Mouse (Mus musculus): ENCODE measurements around the gene Chrdl2. TPM values are rescaled to one million over a fixed set of nuclear protein-coding genes. Genes with fewer than 3 reads are reported as not detected.
A peak's percentile ranks its signal among the peaks of the same experiment; 100 is the strongest.
"Not testable (repeated sequence)": the region's sequence is repeated elsewhere in the genome, so short reads cannot be mapped to it uniquely, and the experiment has no call there.

The Chrdl2 gene
- polyA plus RNA-seq, 1 experiment from 2014 or later: 0.11 TPM

- peaks cover 27% of the 10 kb centered on the region for H3K27me3 ChIP-seq (replicated peaks)
- H3K36me3 ChIP-seq: no peaks in the 10 kb centered on the region
- peaks cover 10% of the 10 kb centered on the region for H3K4me1 ChIP-seq (replicated peaks)
- no peak overlapping the region for H3K9ac ChIP-seq
- 81% methylated on average over 5 of the region's 5 CpGs for WGBS
- no peak overlapping the region for H3K4me2 ChIP-seq
- no peak overlapping the region for H3K27ac ChIP-seq (ENCODE audit: poor library complexity, severe bottlenecking)
- no peak for ATAC-seq (ENCODE audit: insufficient number of reproducible peaks, low FRiP score)
- no peak overlapping the region for H3K4me3 ChIP-seq
- H3K9me3 ChIP-seq (replicated peaks): peaks cover 4% of the 10 kb centered on the region; the same call in 1 of the 2 replicates
Measured at GRCm38 (mm10) chr7:100043096-100043495, 37.1 kb downstream of the Chrdl2 start.

GRCm38 (mm10) chr7:100043605-100044031 lies 37.6 kb downstream of the Chrdl2 start:
- no peaks in the 10 kb centered on the region for H3K36me3 ChIP-seq
- no peaks in the 10 kb centered on the region for H3K9me3 ChIP-seq (replicated peaks)
- H3K4me1 ChIP-seq (replicated peaks): peaks cover 10% of the 10 kb centered on the region
- H3K4me3 ChIP-seq: no peak overlapping the region
- H3K27ac ChIP-seq (ENCODE audit: poor library complexity, severe bottlenecking): no peak overlapping the region
- no peak overlapping the region for H3K4me2 ChIP-seq
- 0 out of 2 replicates have a peak, but pooled peaks have one; percentile 25 for ATAC-seq (ENCODE audit: insufficient number of reproducible peaks, low FRiP score)
- WGBS: 28% methylated on average over 4 of the region's 4 CpGs
- H3K9ac ChIP-seq: no peak overlapping the region
- peaks cover 29% of the 10 kb centered on the region for H3K27me3 ChIP-seq (replicated peaks)

- Histone ChIP-seq H3K9me3 (replicated peaks) (no peaks in the 10 kb centered on the region), H3K27me3 (replicated peaks) (peaks cover 30% of the 10 kb centered on the region), H3K4me1 (replicated peaks) (peaks cover 10% of the 10 kb centered on the region), H3K4me2 (no peak overlapping the region), H3K4me3 (no peak overlapping the region), H3K27ac (ENCODE audit: poor library complexity, severe bottlenecking) (no peak overlapping the region), H3K9ac (no peak overlapping the region), H3K36me3 (no peaks in the 10 kb centered on the region)
- no peak for ATAC-seq (ENCODE audit: insufficient number of reproducible peaks, low FRiP score)
- WGBS: 65% methylated on average over 2 of the region's 2 CpGs
Measured at GRCm38 (mm10) chr7:100046486-100046885, 40.5 kb downstream of the Chrdl2 start.

- no peak overlapping the region for H3K4me3 ChIP-seq
- no peak overlapping the region for H3K27ac ChIP-seq (ENCODE audit: poor library complexity, severe bottlenecking)
- no peaks in the 10 kb centered on the region for H3K4me1 ChIP-seq (replicated peaks)
- H3K9ac ChIP-seq: no peak overlapping the region
- H3K4me2 ChIP-seq: no peak overlapping the region
- 63% methylated on average over 4 of the region's 4 CpGs for WGBS
- no peaks in the 10 kb centered on the region for H3K9me3 ChIP-seq (replicated peaks)
- ATAC-seq (ENCODE audit: insufficient number of reproducible peaks, low FRiP score): no peak
- 0 out of 2 replicates have a peak, but pooled peaks cover 5% of the 10 kb centered on the region for H3K27me3 ChIP-seq (replicated peaks)
- H3K36me3 ChIP-seq: no peaks in the 10 kb centered on the region
Measured at GRCm38 (mm10) chr7:100051904-100052303, 45.9 kb downstream of the Chrdl2 start.

- 65% methylated on average over 2 of the region's 2 CpGs for WGBS
- not testable (repeated sequence) for H3K4me2 ChIP-seq; ATAC-seq (ENCODE audit: insufficient number of reproducible peaks, low FRiP score); H3K9me3 ChIP-seq (replicated peaks); H3K27me3 ChIP-seq (replicated peaks); H3K9ac ChIP-seq; H3K36me3 ChIP-seq; H3K4me1 ChIP-seq (replicated peaks); H3K4me3 ChIP-seq; H3K27ac ChIP-seq (ENCODE audit: poor library complexity, severe bottlenecking)
Measured at GRCm38 (mm10) chr7:100052991-100053390, 47.0 kb downstream of the Chrdl2 start.

- H3K4me2 ChIP-seq: no peak overlapping the region
- peaks cover 10% of the 10 kb centered on the region; the same call in 1 of the 2 replicates for H3K4me1 ChIP-seq (replicated peaks)
- ATAC-seq (ENCODE audit: insufficient number of reproducible peaks, low FRiP score): no peak
- H3K36me3 ChIP-seq: no peaks in the 10 kb centered on the region
- H3K4me3 ChIP-seq: no peak overlapping the region
- H3K27me3 ChIP-seq (replicated peaks): no peaks in the 10 kb centered on the region
- H3K9me3 ChIP-seq (replicated peaks): peaks cover 9% of the 10 kb centered on the region
- H3K27ac ChIP-seq (ENCODE audit: poor library complexity, severe bottlenecking): no peak overlapping the region
- WGBS: 71% methylated on average over 2 of the region's 2 CpGs
- no peak overlapping the region for H3K9ac ChIP-seq
Measured at GRCm38 (mm10) chr7:100073959-100074358, 68.0 kb downstream of the Chrdl2 start.

- Histone ChIP-seq H3K27me3 (replicated peaks) (no peaks in the 10 kb centered on the region), H3K4me3 (no peak overlapping the region), H3K9ac (no peak overlapping the region), H3K9me3 (replicated peaks) (peaks cover 9% of the 10 kb centered on the region), H3K36me3 (peaks cover 4% of the 10 kb centered on the region), H3K4me2 (no peak overlapping the region), H3K27ac (ENCODE audit: poor library complexity, severe bottlenecking) (no peak overlapping the region), H3K4me1 (replicated peaks) (peaks cover 24% of the 10 kb centered on the region)
- no peak for ATAC-seq (ENCODE audit: insufficient number of reproducible peaks, low FRiP score)
- WGBS: 36% methylated on average over 5 of the region's 5 CpGs
Measured at GRCm38 (mm10) chr7:100076296-100076695, 70.3 kb downstream of the Chrdl2 start.

- 88% methylated on average over 4 of the region's 4 CpGs for WGBS
- Histone ChIP-seq H3K9ac (no peak overlapping the region), H3K4me2 (no peak overlapping the region), H3K27ac (ENCODE audit: poor library complexity, severe bottlenecking) (no peak overlapping the region), H3K4me1 (replicated peaks) (peaks cover 24% of the 10 kb centered on the region), H3K4me3 (no peak overlapping the region), H3K9me3 (replicated peaks) (peaks cover 8% of the 10 kb centered on the region), H3K27me3 (replicated peaks) (no peaks in the 10 kb centered on the region), H3K36me3 (peaks cover 8% of the 10 kb centered on the region)
- ATAC-seq (ENCODE audit: insufficient number of reproducible peaks, low FRiP score): no peak
Measured at GRCm38 (mm10) chr7:100077071-100077470, 71.1 kb downstream of the Chrdl2 start.

GRCm38 (mm10) chr7:100080087-100080781 lies 74.3 kb downstream of the Chrdl2 start:
- 53% methylated on average over 12 of the region's 12 CpGs for WGBS
- Histone ChIP-seq H3K27ac (ENCODE audit: poor library complexity, severe bottlenecking) (no peak overlapping the region), H3K27me3 (replicated peaks) (no peaks in the 10 kb centered on the region), H3K4me3 (no peak overlapping the region), H3K9ac (no peak overlapping the region; the same call in 1 of the 2 replicates), H3K36me3 (peaks cover 37% of the 10 kb centered on the region), H3K4me1 (replicated peaks) (peaks cover 24% of the 10 kb centered on the region), H3K9me3 (replicated peaks) (no peaks in the 10 kb centered on the region), H3K4me2 (no peak overlapping the region)
- 0 out of 2 replicates have a peak, but pooled peaks have one; percentile 36 for ATAC-seq (ENCODE audit: insufficient number of reproducible peaks, low FRiP score)

- Histone ChIP-seq H3K36me3 (peaks cover 61% of the 10 kb centered on the region), H3K9ac (no peak overlapping the region)
- ATAC-seq (ENCODE audit: insufficient number of reproducible peaks, low FRiP score): no peak
Measured at GRCm38 (mm10) chr7:100082836-100083235, 76.9 kb downstream of the Chrdl2 start.

GRCm38 (mm10) chr7:100083812-100084211 lies 77.8 kb downstream of the Chrdl2 start:
- ATAC-seq (ENCODE audit: insufficient number of reproducible peaks, low FRiP score): no peak
- Histone ChIP-seq H3K36me3 (peaks cover 69% of the 10 kb centered on the region), H3K27ac (ENCODE audit: poor library complexity, severe bottlenecking) (no peak overlapping the region), H3K9me3 (replicated peaks) (no peaks in the 10 kb centered on the region), H3K4me1 (replicated peaks) (peaks cover 15% of the 10 kb centered on the region), H3K4me3 (no peak overlapping the region), H3K9ac (no peak overlapping the region), H3K4me2 (no peak overlapping the region), H3K27me3 (replicated peaks) (no peaks in the 10 kb centered on the region)
- WGBS: 88% methylated on average over 6 of the region's 6 CpGs

More at GRCm38 (mm10) chr7:100082836-100083235, 76.9 kb downstream of the Chrdl2 start:
- no peaks in the 10 kb centered on the region for H3K27me3 ChIP-seq (replicated peaks)
- no peak overlapping the region for H3K4me3 ChIP-seq
- no peak overlapping the region for H3K27ac ChIP-seq (ENCODE audit: poor library complexity, severe bottlenecking)
- 88% methylated on average over 6 of the region's 6 CpGs for WGBS
- H3K4me2 ChIP-seq: no peak overlapping the region
- H3K4me1 ChIP-seq (replicated peaks): peaks cover 15% of the 10 kb centered on the region
- H3K9me3 ChIP-seq (replicated peaks): no peaks in the 10 kb centered on the region

All from heart, embryonic 12.5 days (tissue).